Mouse (Mus musculus) cerebellum, adult 2 months (tissue): ENCODE measurements at regions not wholly inside any gene's neighbourhood (a gene's known extent, or its start where the extent isn't known, plus 50 kb on each side); places are given as distances from the start of the nearest gene placed in this dataset.

Experiments
- CTCF ChIP-seq: fragments of 200-500 bp; IDR thresholded peaks from 2 replicates; pipeline ENCODE4 v1.5.1; 2011; ENCODE audit warnings: low read depth, mild to moderate bottlenecking, control low read depth, low read length, moderate library complexity, borderline replicate concordance; ENCODE audit not compliant: insufficient read depth
- POLR2A ChIP-seq: fragments of 200-500 bp; IDR thresholded peaks from 2 replicates; pipeline ENCODE4 v1.6.1; 2011; ENCODE audit warnings: low read length, control low read depth, borderline replicate concordance; ENCODE audit not compliant: insufficient read depth

GRCm38 (mm10) chr13:84366017-84366416, 143.9 kb downstream of the Tmem161b start:
- TF ChIP-seq CTCF: no peak
- no peak for TF ChIP-seq POLR2A
